Mouse (Mus musculus) heart, embryonic 11.5 days (tissue): ENCODE results near the gene Dnmt1. TPM values are rescaled to one million over a fixed set of nuclear protein-coding genes. Genes with fewer than 3 reads are reported as not detected.

Source experiments
- ATAC-seq: fragments of 200-750 bp; cut with Nextera tagmentation; replicated peaks from 2 replicates; pipeline ENCODE4 v1.8.0; 2017; ENCODE audit warnings: moderate library complexity; ENCODE audit not compliant: insufficient number of reproducible peaks, low FRiP score, low TSS enrichment
- H3K27ac ChIP-seq: fragments of 300-500 bp; sonication (generic); 2 replicates; pipeline ENCODE4 v1.5.1; 2014; ENCODE audit warnings: mild to moderate bottlenecking, low read depth, low read length
- H3K27me3 ChIP-seq: fragments of 300-500 bp; sonication (generic); 2 replicates; pipeline ENCODE4 v1.6.1; 2014; ENCODE audit warnings: mild to moderate bottlenecking, low read length, mixed read lengths; ENCODE audit not compliant: control insufficient read depth, insufficient read depth
- H3K36me3 ChIP-seq: fragments of 300-500 bp; sonication (generic); 2 replicates; pipeline ENCODE4 v1.6.1; 2014; ENCODE audit warnings: mild to moderate bottlenecking, low read length, moderate library complexity, mixed read lengths; ENCODE audit not compliant: control insufficient read depth, insufficient read depth
- H3K4me1 ChIP-seq: fragments of 300-500 bp; sonication (generic); 2 replicates; pipeline ENCODE4 v1.6.1; 2014; ENCODE audit warnings: low read length; ENCODE audit not compliant: control insufficient read depth, insufficient read depth
- H3K4me2 ChIP-seq: fragments of 300-500 bp; sonication (generic); 2 replicates; pipeline ENCODE4 v1.6.1; 2014; ENCODE audit warnings: mild to moderate bottlenecking, moderate library complexity
- H3K4me3 ChIP-seq: fragments of 300-500 bp; sonication (generic); 2 replicates; pipeline ENCODE4 v1.5.1; 2014; ENCODE audit warnings: low read depth, low read length
- H3K9ac ChIP-seq: fragments of 300-500 bp; sonication (generic); 2 replicates; pipeline ENCODE4 v1.6.1; 2014; ENCODE audit warnings: mild to moderate bottlenecking, low read depth, low read length, moderate library complexity
- H3K9me3 ChIP-seq: fragments of 300-500 bp; sonication (generic); replicated peaks from 2 replicates; pipeline ENCODE4 v1.6.1; 2016; ENCODE audit warnings: low read length; ENCODE audit not compliant: control insufficient read depth
- WGBS: fragments of 180-500 bp; shearing (Covaris S2); extraction: QIAGEN DNeasy Blood & Tissue Kit; methylation state at CpG from one replicate; pipeline ENCODE4 v1.1.7; 2014; ENCODE audit not compliant: insufficient replicate concordance; 5-methylcytosine and 5-hydroxymethylcytosine counted together
- polyA plus RNA-seq: library from polyadenylated mRNA; unstranded; fragments of >200 nt; fragmentation: Nextera tagmentation; extraction: Ambion mirVana; gene quantifications from 2 replicates; pipeline ENCODE4 v1.2.1, GENCODE M21; 2014

Dnmt1 gene
- polyA plus RNA-seq, 1 experiment from 2014 or later = 59.3 TPM

- no peaks in the 10 kb centered on the region for H3K27me3 ChIP-seq
- peak overlapping the region; percentile 61; the same call in 1 of the 2 replicates for H3K9ac ChIP-seq
- H3K27ac ChIP-seq = 0 out of 2 replicates have a peak overlapping the region, but pooled peaks have one; percentile 70
- peaks cover 39% of the 10 kb centered on the region for H3K4me1 ChIP-seq
- WGBS = 81% methylated on average over 4 of the region's 4 CpGs
- no peaks in the 10 kb centered on the region for H3K9me3 ChIP-seq
- peak overlapping the region; percentile 16; the same call in 1 of the 2 replicates for H3K4me3 ChIP-seq
- peak overlapping the region; percentile 47 for H3K4me2 ChIP-seq
- peaks cover 4% of the 10 kb centered on the region for H3K36me3 ChIP-seq
- no peak for ATAC-seq
These were observed 13.5 kb upstream of the Dnmt1 start for GRCm38 (mm10) chr9:20973001-20973681.

DNA sequence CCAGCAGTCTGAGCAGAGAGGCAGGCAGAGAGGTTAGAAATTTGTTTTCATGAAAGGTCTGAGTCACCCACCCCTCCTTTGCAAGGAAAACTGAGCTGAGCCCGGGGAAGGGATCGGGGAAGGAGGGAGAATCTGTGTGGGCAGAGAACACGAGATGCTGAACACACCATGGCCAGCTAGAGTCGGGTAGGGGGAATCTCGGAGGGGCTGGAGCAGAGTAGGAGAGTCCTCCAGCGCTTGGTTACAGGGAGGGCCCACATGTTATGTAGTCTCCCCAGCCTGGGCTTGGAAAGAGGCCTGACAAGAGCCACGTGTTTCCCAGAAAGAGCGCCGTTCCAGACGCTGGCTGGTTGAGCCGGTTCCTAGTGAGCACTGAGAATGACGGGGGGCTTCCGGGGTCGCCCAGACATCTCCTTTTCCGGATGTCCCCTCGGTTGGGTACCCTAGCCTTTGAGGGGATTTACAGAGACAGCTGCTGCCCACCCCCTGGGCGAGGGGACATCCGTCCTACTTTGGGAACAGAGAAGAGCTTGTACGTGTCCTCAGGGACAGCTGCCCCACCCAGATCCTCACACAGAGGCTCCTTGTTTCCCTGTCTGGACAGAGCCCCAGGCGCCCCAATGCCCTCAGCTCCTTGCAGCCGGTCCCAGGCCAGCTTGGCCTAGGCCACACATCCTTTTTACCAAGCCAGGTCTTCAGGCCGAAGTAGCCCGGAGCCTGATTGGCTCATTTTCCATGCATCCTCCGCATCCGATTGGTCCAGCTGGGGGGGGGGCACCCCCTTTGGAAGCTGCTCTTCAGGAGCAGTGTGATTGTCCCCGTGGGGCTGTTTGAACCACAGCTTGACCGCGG, 12.7 kb upstream of the Dnmt1 start:
- Histone ChIP-seq H3K9ac (peak overlapping the region; percentile 61), H3K4me1 (peaks cover 38% of the 10 kb centered on the region), H3K4me2 (peak overlapping the region; percentile 47), H3K4me3 (peak overlapping the region; percentile 16; the same call in 1 of the 2 replicates), H3K36me3 (peaks cover 12% of the 10 kb centered on the region), H3K27me3 (no peaks in the 10 kb centered on the region), H3K9me3 (no peaks in the 10 kb centered on the region), H3K27ac (peak overlapping the region; percentile 70)
- WGBS = 47% methylated on average over 28 of the region's 28 CpGs
- ATAC-seq = no peak

DNA sequence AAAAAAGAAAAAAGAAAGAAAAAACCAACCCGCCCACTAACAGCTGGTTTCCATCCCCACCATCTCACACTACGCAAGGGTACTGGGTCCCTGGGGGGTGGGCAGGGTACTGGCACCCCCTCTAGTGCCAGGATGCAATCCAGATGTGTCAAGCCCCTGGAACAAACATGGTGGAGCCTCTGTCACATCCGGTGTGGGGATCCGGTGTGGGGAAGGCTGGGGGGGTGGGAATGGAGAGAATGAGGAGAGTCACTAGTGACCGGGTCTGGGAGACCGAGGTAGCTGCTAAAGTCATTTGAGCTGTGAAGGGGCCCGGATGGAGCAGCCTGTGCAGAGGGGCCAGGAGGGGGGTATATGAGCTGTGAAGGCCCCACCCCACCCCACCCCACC, 12.1 kb upstream of the Dnmt1 start:
- H3K36me3 ChIP-seq = peaks cover 17% of the 10 kb centered on the region
- no peak for ATAC-seq
- H3K9me3 ChIP-seq = no peaks in the 10 kb centered on the region
- 66% methylated on average over 7 of the region's 7 CpGs for WGBS
- H3K4me2 ChIP-seq = no peak overlapping the region
- H3K27me3 ChIP-seq = no peaks in the 10 kb centered on the region
- no peak overlapping the region for H3K4me3 ChIP-seq
- no peak overlapping the region for H3K9ac ChIP-seq
- H3K4me1 ChIP-seq = peaks cover 38% of the 10 kb centered on the region
- 0 out of 2 replicates have a peak overlapping the region, but pooled peaks have one; percentile 6 for H3K27ac ChIP-seq

DNA sequence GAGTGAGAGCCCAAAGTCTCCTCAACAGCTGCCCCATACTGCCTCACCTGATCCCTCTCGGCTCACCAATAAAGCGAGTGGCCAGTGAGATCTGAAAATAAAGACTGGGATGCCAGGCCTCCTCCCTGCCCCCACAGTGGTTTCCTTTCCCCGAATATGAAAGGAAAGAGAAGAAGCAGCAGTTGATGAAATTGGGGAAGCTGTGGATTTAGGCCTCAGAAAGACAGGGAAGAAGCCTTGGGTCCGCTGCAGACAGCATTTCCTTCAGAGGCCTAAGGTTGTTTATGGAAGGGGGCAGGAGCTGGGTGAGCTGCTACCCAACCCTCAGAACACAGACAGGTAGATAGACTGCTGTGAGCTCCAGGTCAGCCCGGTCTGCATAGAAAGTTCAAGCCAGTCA, 7.1 kb upstream of the Dnmt1 start:
- Histone ChIP-seq H3K27me3 (no peaks in the 10 kb centered on the region), H3K4me2 (no peak overlapping the region), H3K4me1 (peaks cover 3% of the 10 kb centered on the region; the same call in 1 of the 2 replicates), H3K9ac (0 out of 2 replicates have a peak overlapping the region, but pooled peaks have one; percentile 16), H3K36me3 (peaks cover 21% of the 10 kb centered on the region), H3K9me3 (no peaks in the 10 kb centered on the region), H3K27ac (no peak overlapping the region), H3K4me3 (no peak overlapping the region)
- ATAC-seq = no peak
- 71% methylated on average over 5 of the region's 5 CpGs for WGBS

GRCm38 (mm10) chr9:20966008-20966407, 6.3 kb upstream of the Dnmt1 start:
- H3K4me1 ChIP-seq = no peaks in the 10 kb centered on the region
- ATAC-seq = no peak
- no peaks in the 10 kb centered on the region for H3K27me3 ChIP-seq
- no peak overlapping the region for H3K27ac ChIP-seq
- peaks cover 21% of the 10 kb centered on the region for H3K36me3 ChIP-seq
- H3K9ac ChIP-seq = no peak overlapping the region
- H3K4me3 ChIP-seq = no peak overlapping the region
- no peaks in the 10 kb centered on the region for H3K9me3 ChIP-seq
- H3K4me2 ChIP-seq = no peak overlapping the region
- 74% methylated on average over 3 of the region's 3 CpGs for WGBS

DNA sequence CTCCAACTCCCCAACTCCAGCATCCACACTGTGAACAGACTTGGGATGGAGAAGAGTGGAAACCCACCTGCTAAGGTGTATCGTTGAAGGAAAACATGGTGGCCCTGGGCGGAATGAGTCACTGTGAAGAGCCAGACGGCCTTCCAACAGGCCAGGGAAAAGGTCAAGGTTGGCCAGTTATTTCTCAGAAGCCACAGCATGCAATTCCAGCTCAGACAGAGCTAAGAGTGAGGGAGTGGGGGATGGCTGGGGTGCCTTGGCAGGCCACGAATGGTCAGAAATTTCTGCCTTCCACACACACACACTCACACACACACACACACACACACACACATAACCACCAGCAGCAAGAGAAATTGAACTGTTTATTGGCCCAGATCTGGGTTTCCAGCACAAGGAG, 5.9 kb upstream of the Dnmt1 start:
- peaks cover 21% of the 10 kb centered on the region for H3K36me3 ChIP-seq
- H3K9ac ChIP-seq = no peak overlapping the region
- no peaks in the 10 kb centered on the region for H3K9me3 ChIP-seq
- H3K27me3 ChIP-seq = no peaks in the 10 kb centered on the region
- no peak overlapping the region for H3K4me3 ChIP-seq
- 82% methylated on average over 4 of the region's 4 CpGs for WGBS
- no peaks in the 10 kb centered on the region for H3K4me1 ChIP-seq
- no peak overlapping the region for H3K4me2 ChIP-seq
- no peak for ATAC-seq
- H3K27ac ChIP-seq = no peak overlapping the region

GRCm38 (mm10) chr9:20961557-20961956, 1.9 kb upstream of the Dnmt1 start:
- Histone ChIP-seq H3K27ac (no peak overlapping the region), H3K9me3 (no peaks in the 10 kb centered on the region), H3K9ac (no peak overlapping the region), H3K4me1 (no peaks in the 10 kb centered on the region), H3K36me3 (peaks cover 2% of the 10 kb centered on the region; the same call in 1 of the 2 replicates), H3K4me2 (no peak overlapping the region), H3K4me3 (no peak overlapping the region), H3K27me3 (no peaks in the 10 kb centered on the region)
- ATAC-seq = no peak
- 61% methylated on average over 9 of the region's 9 CpGs for WGBS

DNA sequence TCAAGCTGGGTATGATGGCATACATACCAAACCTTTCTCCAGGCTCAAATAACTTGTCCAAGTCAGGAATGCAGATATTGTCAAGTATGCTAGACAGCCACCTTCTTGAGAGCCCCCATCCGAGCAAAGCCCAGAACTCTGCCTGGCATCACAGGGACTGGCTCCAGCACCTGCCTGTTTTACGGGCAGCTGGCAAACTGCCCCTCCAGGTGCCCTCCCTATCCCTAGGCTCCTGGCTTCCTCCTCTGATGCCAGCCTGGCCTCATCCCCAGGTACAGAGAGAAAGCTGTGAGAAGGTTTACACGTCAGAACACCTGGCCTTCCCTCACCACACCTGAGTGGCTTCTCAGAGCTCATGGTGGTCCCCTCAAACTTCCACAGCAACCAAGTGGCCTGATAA, 2.7 kb downstream of the Dnmt1 start:
- H3K27ac ChIP-seq = no peak overlapping the region
- ATAC-seq = no peak

More for the DNA sequence above, 2.7 kb downstream of the Dnmt1 start:
- Histone ChIP-seq H3K27me3 (no peaks in the 10 kb centered on the region), H3K36me3 (no peaks in the 10 kb centered on the region), H3K4me1 (no peaks in the 10 kb centered on the region), H3K9ac (no peak overlapping the region), H3K4me2 (no peak overlapping the region), H3K4me3 (no peak overlapping the region), H3K9me3 (no peaks in the 10 kb centered on the region)
- WGBS = 74% methylated on average over 3 of the region's 3 CpGs
